Comparison of ENCODE assay signal across 22 mouse cellular contexts in the genomic region with DNA sequence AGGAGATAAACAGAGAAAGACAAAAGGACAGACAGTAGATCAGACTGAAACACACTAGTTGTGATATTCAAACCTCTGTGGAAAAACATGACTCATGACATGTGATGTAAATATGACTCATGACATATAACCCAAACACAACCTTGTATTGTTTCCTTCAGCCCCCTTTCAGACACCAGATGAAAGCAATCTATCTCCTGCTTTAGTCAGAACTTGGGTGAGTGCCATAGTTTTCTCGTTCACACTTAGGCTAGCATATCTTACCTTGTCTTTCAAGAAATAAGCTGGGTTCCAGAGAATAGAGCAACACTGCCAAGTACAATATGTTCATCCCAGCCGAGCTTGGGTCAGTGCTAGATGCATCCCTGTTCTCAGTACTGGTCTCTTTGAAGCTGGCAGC.
DNase-seq lines count a peak whose midpoint lies in the region; ATAC-seq and TF ChIP-seq lines count a peak whose summit lies in the region.
"Had no signal": no experiment of that assay in that cellular context is flagged by ENCODE, and none has a peak within 500 bp of the region (broad histone marks: within the 10 kb centered on the region; RNA-seq: fewer than 3 reads in every experiment).

No protein-coding gene starts in this region.

- 0 out of 2 replicates have a peak, but pooled peaks cover 3% of the 10 kb centered on the region for H3K9me3 ChIP-seq in heart, embryonic 14.5 days (ENCODE audit: control insufficient read depth, low read length)
- no peaks in the 10 kb centered on the region for H3K9me3 ChIP-seq in heart, embryonic 11.5 days (replicated peaks; ENCODE audit: control insufficient read depth, low read length)
- no peaks in the 10 kb centered on the region for H3K9me3 ChIP-seq in midbrain, embryonic 11.5 days (ENCODE audit: control insufficient read depth, low read length)
- H3K9me3 ChIP-seq: limb, embryonic 12.5 days; midbrain, embryonic 15.5 days had no signal

- DNase-seq in lung, postnatal 10 days = peak; percentile 31
- DNase-seq in lung, postnatal 25 days (ENCODE audit: low spot score) = no peak
- DNase-seq in MN1 (ENCODE audit: low spot score) = peak; percentile 42
- DNase-seq in midbrain, embryonic 11.5 days (ENCODE audit: low spot score, missing footprints) = no peak
- DNase-seq in spleen, postnatal 36 days (ENCODE audit: low spot score in 2 of 2) = no peak
- DNase-seq: cerebellum, adult 18-20 months; cerebellum, postnatal 36 days; forebrain, postnatal 0 days; kidney, adult 18-20 months; kidney, postnatal 25 days; layer of hippocampus, adult 9-11 months; right cerebral cortex, adult 18-20 months; spleen, adult 18-20 months; thymus, postnatal 36 days had no signal

- H3K27ac ChIP-seq in heart, embryonic 14.5 days (replicated peaks in 1 of 2; ENCODE audit: control insufficient read depth in 1 of 2, insufficient read depth in 1 of 2, low read depth in 2 of 2, low read length in 2 of 2) = no peak overlapping the region
- H3K27ac ChIP-seq in heart, embryonic 11.5 days (ENCODE audit: low read depth, low read length) = no peak overlapping the region
- no peak overlapping the region for H3K27ac ChIP-seq in midbrain, embryonic 11.5 days (ENCODE audit: low read depth, low read length)
- H3K27ac ChIP-seq: hindbrain, postnatal 0 days; limb, embryonic 12.5 days; liver, embryonic 14.5 days; midbrain, embryonic 15.5 days had no signal

- no peak overlapping the region for H3K4me3 ChIP-seq in heart, embryonic 14.5 days (ENCODE audit: control insufficient read depth in 1 of 2, insufficient read depth in 1 of 2, low read depth in 1 of 2, low read length in 2 of 2)
- no peak overlapping the region for H3K4me3 ChIP-seq in heart, embryonic 11.5 days (ENCODE audit: low read depth, low read length)
- no peak overlapping the region for H3K4me3 ChIP-seq in myocyte
- no peak overlapping the region for H3K4me3 ChIP-seq in midbrain, embryonic 11.5 days (ENCODE audit: low read depth, low read length)
- H3K4me3 ChIP-seq: limb, embryonic 12.5 days; midbrain, embryonic 15.5 days had no signal

- no peaks in the 10 kb centered on the region for H3K79me2 ChIP-seq in myocyte (ENCODE audit: control insufficient read depth, insufficient read depth)

- no peaks in the 10 kb centered on the region for H3K27me3 ChIP-seq in heart, embryonic 14.5 days (ENCODE audit: control insufficient read depth, insufficient read depth, low read length)
- H3K27me3 ChIP-seq in heart, embryonic 11.5 days (ENCODE audit: control insufficient read depth, insufficient read depth, low read length) = no peaks in the 10 kb centered on the region
- no peaks in the 10 kb centered on the region for H3K27me3 ChIP-seq in myocyte (ENCODE audit: control insufficient read depth, insufficient read depth, insufficient read length)
- no peaks in the 10 kb centered on the region for H3K27me3 ChIP-seq in midbrain, embryonic 11.5 days (ENCODE audit: control insufficient read depth, insufficient read depth, low read length)
- H3K27me3 ChIP-seq: midbrain, embryonic 15.5 days had no signal

- no peaks in the 10 kb centered on the region for H3K36me3 ChIP-seq in heart, embryonic 14.5 days (ENCODE audit: control insufficient read depth, insufficient read depth, low read length)
- H3K36me3 ChIP-seq in heart, embryonic 11.5 days (ENCODE audit: control insufficient read depth, insufficient read depth, low read length) = no peaks in the 10 kb centered on the region
- H3K36me3 ChIP-seq in myocyte (ENCODE audit: control insufficient read depth, insufficient read depth) = no peaks in the 10 kb centered on the region
- H3K36me3 ChIP-seq in midbrain, embryonic 11.5 days (ENCODE audit: control insufficient read depth, insufficient read depth, low read length) = no peaks in the 10 kb centered on the region
- H3K36me3 ChIP-seq: limb, embryonic 12.5 days; midbrain, embryonic 15.5 days had no signal

- 21% methylated on average over 2 of the region's 2 CpGs for WGBS in heart, embryonic 14.5 days
- 40% methylated on average over 2 of the region's 2 CpGs for WGBS in heart, embryonic 11.5 days (ENCODE audit: insufficient replicate concordance)
- WGBS in midbrain, embryonic 11.5 days = 81% methylated on average over 2 of the region's 2 CpGs

- TF ChIP-seq POLR2A in myocyte (IDR thresholded peaks at IDR 0.05; ENCODE audit: insufficient read length, low read depth) = no peak

- H3K4me1 ChIP-seq in heart, embryonic 14.5 days (ENCODE audit: control insufficient read depth in 2 of 2, insufficient read depth in 2 of 2, low read length in 2 of 2) = peaks cover 2 to 6% of the 10 kb centered on the region in 2 experiments; a peak in 1 of 4 replicates
- H3K4me1 ChIP-seq in heart, embryonic 11.5 days (ENCODE audit: control insufficient read depth, insufficient read depth, low read length) = no peaks in the 10 kb centered on the region
- H3K4me1 ChIP-seq in midbrain, embryonic 11.5 days (ENCODE audit: control insufficient read depth, insufficient read depth, low read length) = no peaks in the 10 kb centered on the region
- H3K4me1 ChIP-seq: limb, embryonic 12.5 days; midbrain, embryonic 15.5 days had no signal

- no peak overlapping the region for H3K9ac ChIP-seq in heart, embryonic 14.5 days (ENCODE audit: low read length)
- H3K9ac ChIP-seq in heart, embryonic 11.5 days (ENCODE audit: low read depth, low read length) = no peak overlapping the region
- no peak overlapping the region for H3K9ac ChIP-seq in midbrain, embryonic 11.5 days (ENCODE audit: low read length)
- H3K9ac ChIP-seq: forebrain, postnatal 0 days; limb, embryonic 12.5 days; liver, embryonic 14.5 days; midbrain, embryonic 15.5 days had no signal

- ATAC-seq in heart, embryonic 14.5 days (ENCODE audit: insufficient number of reproducible peaks, insufficient read depth, low FRiP score, low read depth) = peak; percentile 54; the same call in 1 of the 2 replicates
- no peak for ATAC-seq in heart, embryonic 11.5 days (replicated peaks; ENCODE audit: insufficient number of reproducible peaks, low FRiP score, low TSS enrichment)
- ATAC-seq in midbrain, embryonic 11.5 days (ENCODE audit: low FRiP score) = no peak
- ATAC-seq: activated CD4-positive, CD25-positive, alpha-beta regulatory T cell, adult 4 months; forebrain, postnatal 0 days; hindbrain, postnatal 0 days; midbrain, embryonic 15.5 days had no signal

- no peak overlapping the region for H3K4me2 ChIP-seq in heart, embryonic 14.5 days (ENCODE audit: low read length)
- no peak overlapping the region for H3K4me2 ChIP-seq in heart, embryonic 11.5 days
- H3K4me2 ChIP-seq in myocyte (ENCODE audit: low read depth) = peak overlapping the region; percentile 46
- H3K4me2 ChIP-seq in midbrain, embryonic 11.5 days = no peak overlapping the region
- H3K4me2 ChIP-seq: limb, embryonic 12.5 days; midbrain, embryonic 15.5 days had no signal

- H3ac ChIP-seq in myocyte (ENCODE audit: control insufficient read depth, insufficient read length) = no peak overlapping the region

TF ChIP-seq in myocyte, 11 proteins besides CTCF, POLR2A, EP300 and RAD21:
- TF ChIP-seq CEBPB (IDR thresholded peaks at IDR 0.05; ENCODE audit: insufficient read depth, poor library complexity, severe bottlenecking) = 0 out of 2 replicates have a peak, but pooled peaks have one; percentile 13
- no peak for TF ChIP-seq USF1 (IDR thresholded peaks at IDR 0.05; ENCODE audit: low read depth)
- TF ChIP-seq MAX (IDR thresholded peaks at IDR 0.05; ENCODE audit: low read depth) = peak; percentile 34
- no peak for TF ChIP-seq TCF3 (IDR thresholded peaks at IDR 0.05; ENCODE audit: insufficient read length, low read depth)
- no peak for TF ChIP-seq REST (IDR thresholded peaks at IDR 0.05; ENCODE audit: insufficient read depth, insufficient read length)

Comparison
In these comparisons a context has a peak if more than half of its experiments do, and no peak if none do; other contexts are left out.
1. DNase-seq: peak in lung, postnatal 10 days (single experiment) and MN1 (single experiment); none in lung, postnatal 25 days (single experiment), midbrain, embryonic 11.5 days (single experiment) and spleen, postnatal 36 days (0 of 2).